9 mouse cellular contexts compared by ENCODE assay signal in genomic region chr7:82274011-82274709, GRCm38 (mm10).
DNase-seq lines count a peak whose midpoint lies in the region; ATAC-seq and TF ChIP-seq lines count a peak whose summit lies in the region.
"Had no signal": no experiment of that assay in that cellular context is flagged by ENCODE, and none has a peak within 500 bp of the region (broad histone marks: within the 10 kb centered on the region; RNA-seq: fewer than 3 reads in every experiment).

No protein-coding gene starts in this region.

- H3K4me1 ChIP-seq in forebrain, embryonic 11.5 days (replicated peaks; ENCODE audit: control insufficient read depth, insufficient read depth, low read length): no peaks in the 10 kb centered on the region
- no peaks in the 10 kb centered on the region for H3K4me1 ChIP-seq in liver, postnatal 0 days (ENCODE audit: insufficient read depth)

- peak; percentile 4 to 26 for DNase-seq in spleen, postnatal 10 days (ENCODE audit: low spot score in 2 of 2)
- no peak for DNase-seq in spleen, postnatal 36 days (ENCODE audit: low spot score in 2 of 2)
- DNase-seq in adrenal gland, postnatal 36 days: peak; percentile 34 to 46
- peak; percentile 71 for DNase-seq in forebrain, embryonic 11.5 days (ENCODE audit: low spot score)
- DNase-seq in hindlimb bud, embryonic 11.5 days (ENCODE audit: extremely low spot score, low read depth, low spot score): peak; percentile 14
- no peak for DNase-seq in liver, postnatal 0 days
- peak; percentile 61 for DNase-seq in right cerebral cortex, adult 18-20 months
- no peak for DNase-seq in natural killer cell, adult 2 months (ENCODE audit: low spot score in 2 of 2)

- no peaks in the 10 kb centered on the region for H3K9me3 ChIP-seq in forebrain, embryonic 11.5 days (ENCODE audit: control insufficient read depth, low read length)
- H3K9me3 ChIP-seq in liver, postnatal 0 days (ENCODE audit: low read length): no peaks in the 10 kb centered on the region
- H3K9me3 ChIP-seq: heart, embryonic 15.5 days had no signal

- no peak overlapping the region for H3K9ac ChIP-seq in forebrain, embryonic 11.5 days (ENCODE audit: low read length)
- no peak overlapping the region for H3K9ac ChIP-seq in liver, postnatal 0 days (replicated peaks)
- H3K9ac ChIP-seq: heart, embryonic 15.5 days had no signal

- WGBS in forebrain, embryonic 11.5 days: 56% methylated on average over 19 of the region's 19 CpGs
- WGBS in liver, postnatal 0 days (ENCODE audit: insufficient replicate concordance): 45% methylated on average over 19 of the region's 19 CpGs

- no peak for TF ChIP-seq EP300 in liver, postnatal 0 days (IDR thresholded peaks at IDR 0.05; ENCODE audit: low read depth)

- H3K27ac ChIP-seq in forebrain, embryonic 11.5 days (ENCODE audit: low read depth, low read length): no peak overlapping the region
- no peak overlapping the region for H3K27ac ChIP-seq in liver, postnatal 0 days (ENCODE audit: low read depth)
- H3K27ac ChIP-seq: heart, embryonic 15.5 days had no signal

- no peak overlapping the region for H3K4me3 ChIP-seq in forebrain, embryonic 11.5 days (ENCODE audit: low read depth, low read length)
- H3K4me3 ChIP-seq in liver, postnatal 0 days (ENCODE audit: low read depth, low read length): no peak overlapping the region
- H3K4me3 ChIP-seq: heart, embryonic 15.5 days had no signal

- H3K4me2 ChIP-seq in forebrain, embryonic 11.5 days (ENCODE audit: low read depth, low read length, severe bottlenecking): no peak overlapping the region
- H3K4me2 ChIP-seq in liver, postnatal 0 days (ENCODE audit: low read depth, low read length): no peak overlapping the region
- H3K4me2 ChIP-seq: heart, embryonic 15.5 days had no signal

- TF ChIP-seq CTCF in liver, postnatal 0 days (IDR thresholded peaks at IDR 0.05; ENCODE audit: low read depth): peak; percentile 63

- no peak for ATAC-seq in forebrain, embryonic 11.5 days (replicated peaks; ENCODE audit: low FRiP score)
- no peak for ATAC-seq in liver, postnatal 0 days

- no peaks in the 10 kb centered on the region for H3K36me3 ChIP-seq in forebrain, embryonic 11.5 days (ENCODE audit: control insufficient read depth, insufficient read depth, low read length)
- no peaks in the 10 kb centered on the region for H3K36me3 ChIP-seq in liver, postnatal 0 days (replicated peaks; ENCODE audit: insufficient read depth, low read length)
- H3K36me3 ChIP-seq: heart, embryonic 15.5 days had no signal

- no peaks in the 10 kb centered on the region for H3K27me3 ChIP-seq in forebrain, embryonic 11.5 days (ENCODE audit: control insufficient read depth, insufficient read depth, low read length)
- no peaks in the 10 kb centered on the region for H3K27me3 ChIP-seq in liver, postnatal 0 days (ENCODE audit: insufficient read depth, low read length)
- H3K27me3 ChIP-seq: heart, embryonic 15.5 days had no signal

Comparison
In these comparisons a context has a peak if more than half of its experiments do, and no peak if none do; other contexts are left out.
1. DNase-seq: peak in spleen, postnatal 10 days (2 of 2), adrenal gland, postnatal 36 days (2 of 2), forebrain, embryonic 11.5 days (single experiment), hindlimb bud, embryonic 11.5 days (single experiment) and right cerebral cortex, adult 18-20 months (single experiment); none in spleen, postnatal 36 days (0 of 2), liver, postnatal 0 days (single experiment) and natural killer cell, adult 2 months (0 of 2).